Mouse (Mus musculus) midbrain, embryonic 13.5 days (tissue): ENCODE results near the gene Nkrf. TPM values are rescaled to one million over a fixed set of nuclear protein-coding genes. Genes with fewer than 3 reads are reported as not detected.

ENCODE experiments used
- ATAC-seq: fragments of 200-750 bp; cut with Nextera tagmentation; 2 replicates; pipeline ENCODE4 v1.8.0; 2017; ENCODE audit warnings: mild to moderate bottlenecking, moderate TSS enrichment, moderate library complexity
- H3K27ac ChIP-seq: fragments of 300-500 bp; sonication (generic); 2 replicates; pipeline ENCODE4 v1.5.1; 2015; ENCODE audit warnings: inconsistent platforms, mild to moderate bottlenecking, moderate library complexity
- H3K27me3 ChIP-seq: fragments of 300-500 bp; sonication (generic); 2 replicates; pipeline ENCODE4 v1.6.1; 2015; ENCODE audit warnings: mild to moderate bottlenecking, inconsistent platforms
- H3K36me3 ChIP-seq: fragments of 300-500 bp; sonication (generic); 2 replicates; pipeline ENCODE4 v1.6.1; 2015; ENCODE audit warnings: mild to moderate bottlenecking, inconsistent platforms
- H3K4me1 ChIP-seq: fragments of 300-500 bp; sonication (generic); replicated peaks from 2 replicates; pipeline ENCODE4 v1.6.1; 2015; ENCODE audit warnings: inconsistent platforms
- H3K4me2 ChIP-seq: fragments of 300-500 bp; sonication (generic); replicated peaks from 2 replicates; pipeline ENCODE4 v1.6.1; 2015; ENCODE audit warnings: moderate library complexity, mild to moderate bottlenecking, inconsistent platforms
- H3K4me3 ChIP-seq: fragments of 300-500 bp; sonication (generic); replicated peaks from 2 replicates; pipeline ENCODE4 v1.5.1; 2015; ENCODE audit warnings: mild to moderate bottlenecking, inconsistent platforms
- H3K9ac ChIP-seq: fragments of 300-500 bp; sonication (generic); replicated peaks from 2 replicates; pipeline ENCODE4 v1.6.1; 2015; ENCODE audit warnings: mild to moderate bottlenecking, inconsistent platforms
- H3K9me3 ChIP-seq: fragments of 300-500 bp; sonication (generic); 2 replicates; pipeline ENCODE4 v1.6.1; 2016; ENCODE audit warnings: mild to moderate bottlenecking, inconsistent platforms
- WGBS: fragments of 180-500 bp; shearing (Covaris S2); methylation state at CpG from one replicate; pipeline ENCODE4 v1.1.7; 2015; 5-methylcytosine and 5-hydroxymethylcytosine counted together
- polyA plus RNA-seq: library from polyadenylated mRNA; unstranded; fragments of >200 nt; fragmentation: Nextera tagmentation; extraction: Ambion mirVana; gene quantifications from 2 replicates; pipeline ENCODE4 v1.2.1, GENCODE M21; 2015

The Nkrf gene
- polyA plus RNA-seq, 1 experiment from 2014 or later, result 12.4 TPM

GRCm38 (mm10) chrX:36847152-36847551 is 55.5 kb downstream of the Nkrf start:
- Histone ChIP-seq H3K27me3 (no peaks in the 10 kb centered on the region), H3K4me3 (no peak overlapping the region), H3K4me1 (no peaks in the 10 kb centered on the region), H3K9ac (no peak overlapping the region), H3K27ac (no peak overlapping the region), H3K9me3 (no peaks in the 10 kb centered on the region), H3K4me2 (no peak overlapping the region), H3K36me3 (no peaks in the 10 kb centered on the region)
- 87% methylated on average over 1 of the region's 1 CpGs for WGBS
- no peak for ATAC-seq

GRCm38 (mm10) chrX:36843346-36843990 is 59.2 kb downstream of the Nkrf start:
- WGBS, result 76% methylated on average over 4 of the region's 4 CpGs
- Histone ChIP-seq H3K4me3 (no peak overlapping the region), H3K9ac (no peak overlapping the region), H3K4me1 (no peaks in the 10 kb centered on the region), H3K9me3 (no peaks in the 10 kb centered on the region; the same call in 1 of the 2 replicates), H3K4me2 (no peak overlapping the region), H3K27ac (no peak overlapping the region), H3K27me3 (no peaks in the 10 kb centered on the region), H3K36me3 (no peaks in the 10 kb centered on the region)
- ATAC-seq, result no peak

DNA sequence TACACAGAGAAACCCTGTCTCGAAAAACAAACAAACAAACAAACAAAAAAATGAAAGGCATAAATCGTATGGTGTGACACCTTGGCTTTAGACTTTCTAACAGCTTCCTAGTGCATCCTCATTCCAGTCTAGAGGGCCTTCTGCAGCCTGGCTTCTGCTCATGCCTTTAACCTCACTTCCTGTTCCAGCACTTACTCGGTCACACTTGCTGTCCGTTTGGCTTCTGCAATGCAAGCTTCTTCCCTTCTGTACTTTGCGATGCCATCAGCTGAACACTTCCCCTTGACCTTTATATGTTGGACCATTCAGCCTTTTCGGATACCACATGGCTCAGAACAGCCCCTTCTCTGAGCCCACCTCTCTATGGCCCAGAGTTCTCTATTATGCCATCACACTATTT is 61.0 kb downstream of the Nkrf start:
- 91% methylated on average over 6 of the region's 6 CpGs for WGBS

DNA sequence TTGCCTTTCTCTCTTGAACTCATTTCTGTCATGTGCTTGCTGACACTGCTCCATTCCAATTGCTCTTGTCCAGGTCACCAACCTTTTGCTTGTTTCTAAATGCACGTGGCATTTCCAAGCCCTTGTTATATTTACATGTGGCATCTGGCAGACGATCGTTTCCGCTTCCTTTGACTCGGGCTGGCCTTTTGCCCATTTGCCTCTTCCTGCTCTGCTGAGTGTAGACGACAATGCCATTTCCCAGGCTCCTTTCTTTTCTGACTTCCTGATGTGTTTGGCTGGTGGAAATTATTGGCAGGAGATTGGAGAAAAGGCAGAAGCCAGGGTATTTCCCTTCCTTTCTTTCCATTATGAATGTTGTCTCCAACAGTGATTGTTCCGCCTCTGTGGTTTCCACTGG is 63.3 kb downstream of the Nkrf start:
- Histone ChIP-seq H3K9me3 (no peaks in the 10 kb centered on the region; the same call in 1 of the 2 replicates), H3K9ac (no peak overlapping the region), H3K27me3 (no peaks in the 10 kb centered on the region), H3K4me3 (no peak overlapping the region), H3K4me1 (0 out of 2 replicates have a peak, but pooled peaks cover 1% of the 10 kb centered on the region), H3K36me3 (no peaks in the 10 kb centered on the region), H3K27ac (no peak overlapping the region), H3K4me2 (no peak overlapping the region)
- ATAC-seq, result no peak
- 85% methylated on average over 7 of the region's 7 CpGs for WGBS

More for the DNA sequence above, 61.0 kb downstream of the Nkrf start:
- H3K4me3 ChIP-seq, result no peak overlapping the region
- no peak overlapping the region for H3K9ac ChIP-seq
- no peak overlapping the region for H3K27ac ChIP-seq
- H3K36me3 ChIP-seq, result no peaks in the 10 kb centered on the region
- H3K4me2 ChIP-seq, result no peak overlapping the region
- no peak for ATAC-seq
- H3K4me1 ChIP-seq, result no peaks in the 10 kb centered on the region
- H3K9me3 ChIP-seq, result no peaks in the 10 kb centered on the region; the same call in 1 of the 2 replicates
- no peaks in the 10 kb centered on the region for H3K27me3 ChIP-seq

Other genes starting within 250 kb of the Nkrf start
- 0.63 and 0.78 TPM in 2 replicates for gene Slc25a43, start 159.2 kb downstream of the Nkrf start, polyA plus RNA-seq
- gene Slc25a5, start 107.2 kb downstream of the Nkrf start, polyA plus RNA-seq, result 594 and 615 TPM in 2 replicates
- gene Ube2a, start 29.0 kb downstream of the Nkrf start, polyA plus RNA-seq, result 117 and 121 TPM in 2 replicates
- gene C330007P06Rik, start 28.8 kb downstream of the Nkrf start, polyA plus RNA-seq, result 18.9 and 21.6 TPM in 2 replicates
- gene Sept6, start 88.9 kb upstream of the Nkrf start, polyA plus RNA-seq, result 67.0 and 68.5 TPM in 2 replicates
- not detected in 2 replicates for gene Sowahd, start 145.9 kb upstream of the Nkrf start, polyA plus RNA-seq
- 354 and 378 TPM in 2 replicates for gene Rpl39, start 182.5 kb upstream of the Nkrf start, polyA plus RNA-seq
- gene Upf3b, start 207.4 kb upstream of the Nkrf start, polyA plus RNA-seq, result 35.8 and 37.2 TPM in 2 replicates
- 23.7 and 26.3 TPM in 2 replicates for gene Nkap, start 223.9 kb upstream of the Nkrf start, polyA plus RNA-seq